Mouse (Mus musculus): ENCODE results near the gene Fam227a. TPM values are rescaled to one million over a fixed set of nuclear protein-coding genes. Genes with fewer than 3 reads are reported as not detected.

Fam227a gene
- 2.6 and 2.7 TPM in 2 replicates for polyA plus RNA-seq (2012; rRNA removed)

DNA sequence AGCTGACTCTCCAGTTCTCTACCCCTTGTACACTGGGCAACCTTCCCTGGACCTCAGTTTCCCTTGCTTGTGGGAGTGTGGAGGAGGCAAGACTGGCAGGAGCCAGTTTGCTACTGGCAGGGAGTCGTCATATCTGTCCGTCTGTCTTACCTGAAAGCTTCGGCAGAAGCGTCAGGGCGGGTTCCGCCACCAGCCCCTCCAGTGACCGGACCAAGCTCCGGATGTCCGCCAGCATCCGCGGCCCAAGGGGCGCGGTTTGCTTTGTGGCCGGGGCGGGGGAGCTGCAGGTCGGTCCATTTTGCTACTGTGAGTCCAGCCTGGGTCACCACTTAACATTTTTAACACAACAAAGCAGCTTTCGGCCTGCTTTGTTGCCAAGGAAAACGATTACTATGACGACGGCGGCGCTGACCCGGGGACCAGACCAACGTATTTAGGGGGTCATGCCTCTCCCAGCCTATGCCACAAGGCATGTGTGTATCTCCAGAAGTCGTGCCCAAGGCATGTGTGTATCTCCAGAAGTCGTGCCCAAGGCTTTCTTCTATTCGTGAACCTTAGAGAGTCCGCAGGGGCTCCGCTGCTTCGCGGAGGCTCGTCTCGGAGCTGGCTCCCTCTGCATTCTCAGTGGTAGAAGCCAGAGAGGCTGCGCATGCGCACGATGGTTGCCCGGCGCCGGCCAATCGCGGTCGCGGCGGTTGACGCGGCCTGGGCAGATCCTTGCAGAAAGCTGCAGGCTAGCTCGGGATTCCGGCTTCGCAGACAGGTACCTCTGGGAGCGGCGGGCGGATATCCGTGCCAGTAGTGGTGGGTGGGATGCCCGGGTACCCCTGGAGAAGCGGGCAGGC is at the start of gene Fam227a, which contains the start of gene Cby1:
TSS of gene Fam227a (minus strand) at position 426 of the 845 bp plus-strand sequence.
TSS of gene Cby1 (plus strand) at position 669 of the 845 bp plus-strand sequence.
- DNase-seq (ENCODE audit: low read depth): no peak

DNA sequence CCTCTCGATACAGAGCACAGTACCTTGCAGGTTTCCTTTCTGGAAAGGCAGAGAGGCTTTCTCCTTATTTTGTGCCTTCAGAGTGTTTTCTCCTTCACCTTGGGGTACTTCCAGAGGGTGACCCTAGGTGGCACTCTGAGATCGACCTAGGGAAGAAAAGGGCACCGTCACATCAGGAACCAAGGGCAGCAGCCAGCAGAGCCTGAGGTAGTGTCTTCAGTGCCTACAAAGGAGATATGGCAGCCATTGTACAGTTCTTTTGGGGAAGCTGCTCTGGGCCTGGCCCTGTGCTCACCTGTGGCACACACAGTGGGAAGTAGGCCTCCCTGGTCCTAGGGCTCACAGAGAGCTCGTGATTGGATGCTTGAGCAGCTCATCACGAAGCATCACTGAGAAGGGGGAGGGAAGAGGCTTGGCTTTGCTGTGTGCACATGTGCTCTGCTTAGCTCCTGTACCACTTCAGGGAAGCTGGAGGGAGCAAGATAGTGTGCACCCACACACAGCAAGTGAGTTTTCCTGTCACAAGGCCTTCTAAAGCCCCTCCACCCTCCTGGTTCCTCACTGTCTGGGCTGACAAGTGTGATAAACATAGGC is 49.6 kb upstream of the Fam227a start:
- DNase-seq (ENCODE audit: low read depth): no peak

DNA sequence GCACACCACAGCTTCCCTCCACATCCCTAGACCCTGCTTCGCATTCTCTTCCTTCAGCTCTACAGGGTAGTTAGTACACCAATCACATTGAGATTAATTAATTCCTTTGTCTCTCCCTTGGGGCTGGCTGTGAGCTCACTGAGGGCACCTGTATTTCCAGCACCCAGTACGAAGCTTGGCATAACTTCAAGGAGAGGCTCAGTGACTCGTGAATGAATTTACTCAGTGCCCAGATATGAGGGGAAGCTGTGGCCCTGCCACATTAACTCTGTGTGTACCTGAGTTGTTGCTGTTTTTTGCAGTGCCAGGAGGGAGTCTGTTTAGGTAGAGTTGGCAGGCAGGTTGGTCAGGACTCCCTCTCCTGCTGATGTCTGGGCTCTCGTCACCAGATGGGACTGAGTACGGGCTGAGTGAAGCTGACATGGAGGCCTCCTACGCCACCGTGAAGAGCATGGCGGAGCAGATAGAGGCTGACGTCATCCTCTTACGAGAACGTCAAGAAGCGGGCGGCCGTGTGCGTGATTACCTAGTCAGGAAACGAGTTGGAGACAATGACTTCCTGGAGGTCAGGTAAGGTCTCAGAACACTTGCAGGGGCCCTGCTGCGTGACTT is 48.0 kb upstream of the Fam227a start:
- DNase-seq (ENCODE audit: low read depth): no peak

DNA sequence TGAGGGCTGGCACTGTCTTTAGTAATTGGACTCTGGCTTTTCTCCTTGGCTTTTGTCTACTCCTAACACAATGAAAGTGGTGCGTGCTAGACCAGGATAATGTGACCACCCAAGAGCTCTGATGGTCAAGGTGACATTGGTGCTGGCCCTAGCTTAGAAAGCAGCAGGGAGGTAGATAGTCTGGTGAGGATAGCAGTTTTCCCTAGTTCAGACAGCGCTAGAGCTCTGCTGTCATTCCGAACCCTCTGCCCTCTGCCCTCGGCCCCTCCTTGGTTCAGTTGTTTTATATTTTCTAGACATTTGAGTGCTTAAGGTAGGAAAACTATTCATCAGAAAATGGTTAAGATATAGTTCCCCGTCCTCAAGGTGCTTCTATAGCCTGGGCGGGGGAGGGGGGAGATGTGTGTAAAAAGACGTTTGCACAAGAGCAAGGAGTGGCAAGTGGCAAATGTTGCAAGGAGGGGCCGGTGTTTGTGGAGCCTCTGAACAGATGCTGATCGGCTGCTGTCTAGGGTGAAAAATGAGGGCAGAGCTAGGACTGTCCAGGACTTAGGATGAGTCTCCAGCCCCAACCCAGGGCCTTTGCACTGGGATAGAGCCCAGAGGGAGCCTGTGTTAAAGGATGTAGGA is 38.9 kb upstream of the Fam227a start:
- no peak for DNase-seq (ENCODE audit: low read depth)

DNA sequence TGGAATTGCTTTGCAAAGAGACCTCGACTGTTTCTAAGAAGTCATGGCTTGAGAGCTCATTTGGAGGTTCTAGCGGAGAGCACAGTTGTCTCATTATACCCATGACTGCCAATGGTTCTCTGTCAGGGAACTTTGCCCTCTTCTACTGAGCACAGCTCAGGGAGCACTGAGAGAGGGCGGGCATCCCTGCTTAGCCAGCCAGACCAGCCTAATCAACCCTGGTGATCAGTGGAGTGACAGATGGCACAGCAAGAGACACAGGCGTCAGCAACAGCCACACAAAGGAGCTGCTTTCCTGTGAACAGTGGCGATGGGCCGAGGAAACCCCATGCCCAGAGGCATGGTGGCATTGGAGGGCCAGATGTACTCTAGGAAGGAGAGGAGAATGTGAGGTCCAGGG is 38.3 kb upstream of the Fam227a start:
- no peak for DNase-seq (ENCODE audit: low read depth)

DNA sequence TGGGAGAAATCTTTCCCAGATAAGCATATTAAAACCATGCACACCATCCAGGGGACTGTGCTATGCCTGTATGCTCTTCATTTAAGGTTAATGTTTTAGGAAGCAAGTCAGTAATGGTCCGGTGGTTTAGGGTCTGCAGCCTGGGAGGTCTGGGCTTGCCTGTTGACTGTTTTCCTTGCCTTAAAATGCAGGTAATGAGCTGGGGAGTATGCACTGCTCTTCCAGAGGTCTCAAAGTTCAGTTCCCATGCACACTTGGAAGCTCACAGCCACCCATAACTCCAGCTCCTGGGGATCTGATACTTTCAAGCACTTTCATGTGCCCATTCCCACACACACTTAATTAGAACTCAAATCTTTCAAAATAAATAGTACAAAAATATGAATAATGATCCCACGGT is 37.8 kb upstream of the Fam227a start:
- DNase-seq (ENCODE audit: low read depth): no peak

DNA sequence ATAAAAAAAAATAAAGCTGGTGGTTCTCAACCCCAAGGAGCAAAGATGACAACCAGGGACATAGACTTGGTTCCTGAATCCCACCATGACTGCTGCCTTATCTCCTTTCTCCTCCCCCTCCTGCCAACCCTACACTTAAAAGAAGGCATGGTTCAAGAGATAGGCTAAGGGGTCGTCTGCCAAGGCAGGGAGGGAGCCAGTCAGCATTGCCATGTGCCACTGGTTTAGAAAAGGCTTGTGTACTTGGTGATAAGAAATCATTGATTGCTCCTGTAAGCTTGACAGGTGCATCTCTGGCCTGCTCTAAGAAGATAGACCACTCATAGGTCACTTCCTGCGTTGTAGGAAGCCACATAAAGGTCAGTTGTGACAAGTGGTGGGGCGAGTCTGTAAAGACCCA is 36.8 kb upstream of the Fam227a start:
- DNase-seq (ENCODE audit: low read depth): no peak

DNA sequence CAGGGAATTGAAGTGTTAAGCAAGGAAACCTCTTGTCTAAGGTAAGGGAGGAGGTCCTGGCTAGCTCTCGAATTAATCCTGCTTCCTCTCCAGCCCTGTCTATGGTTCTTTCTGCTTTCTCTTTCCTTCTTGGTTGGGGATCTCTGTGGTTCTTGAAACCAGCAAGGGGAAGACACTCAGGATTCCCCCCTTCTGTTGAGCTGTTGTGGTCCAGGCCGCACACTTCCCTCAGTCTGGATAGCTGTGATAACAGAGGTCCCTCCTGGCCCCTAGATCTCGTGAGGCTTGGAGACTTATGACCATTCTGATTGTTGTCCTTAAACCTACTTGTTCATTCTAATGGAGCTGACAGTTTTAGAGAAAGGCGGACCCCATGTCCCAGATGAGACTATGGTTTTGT is 35.8 kb upstream of the Fam227a start:
- DNase-seq (ENCODE audit: low read depth): no peak

DNA sequence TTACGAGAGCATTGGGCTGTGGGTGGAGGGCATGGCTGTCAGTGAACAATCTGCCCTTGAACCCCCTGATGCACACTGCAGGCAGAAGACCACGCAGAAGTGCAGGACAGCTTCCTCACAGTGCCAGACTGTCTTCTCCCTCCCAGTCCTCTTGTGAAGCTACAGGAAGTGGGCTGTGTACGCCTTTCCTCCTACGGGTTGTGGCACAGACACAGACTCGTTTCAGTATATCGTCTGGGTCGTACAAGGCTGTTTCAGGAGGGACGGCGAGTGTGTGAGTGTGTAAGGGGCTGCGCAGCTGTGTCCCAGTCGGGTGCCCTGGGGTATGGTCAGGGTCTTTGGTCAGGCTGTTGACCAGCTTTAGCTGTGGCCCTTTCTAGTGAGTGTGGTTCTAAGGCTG is 35.0 kb upstream of the Fam227a start:
- no peak for DNase-seq (ENCODE audit: low read depth)

DNA sequence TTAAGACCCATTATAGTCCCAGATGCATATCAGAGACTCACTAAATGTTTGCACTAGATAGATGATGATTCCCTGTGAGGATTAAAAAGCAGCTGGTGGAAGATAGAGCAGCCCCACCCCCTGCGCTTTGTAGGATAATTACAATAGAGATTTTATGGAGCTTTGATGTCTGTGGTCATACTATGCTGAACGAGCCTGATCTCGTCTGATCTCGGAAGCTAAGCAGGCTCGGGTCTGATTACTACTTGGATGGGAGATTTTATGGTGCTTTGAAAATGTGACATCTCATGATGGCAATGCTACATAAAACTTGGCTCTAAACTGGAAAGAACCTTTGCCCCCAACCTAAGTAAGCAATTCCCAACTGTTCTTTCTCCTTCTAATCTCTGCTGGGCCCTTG is 33.6 kb upstream of the Fam227a start:
- no peak for DNase-seq (ENCODE audit: low read depth)

DNA sequence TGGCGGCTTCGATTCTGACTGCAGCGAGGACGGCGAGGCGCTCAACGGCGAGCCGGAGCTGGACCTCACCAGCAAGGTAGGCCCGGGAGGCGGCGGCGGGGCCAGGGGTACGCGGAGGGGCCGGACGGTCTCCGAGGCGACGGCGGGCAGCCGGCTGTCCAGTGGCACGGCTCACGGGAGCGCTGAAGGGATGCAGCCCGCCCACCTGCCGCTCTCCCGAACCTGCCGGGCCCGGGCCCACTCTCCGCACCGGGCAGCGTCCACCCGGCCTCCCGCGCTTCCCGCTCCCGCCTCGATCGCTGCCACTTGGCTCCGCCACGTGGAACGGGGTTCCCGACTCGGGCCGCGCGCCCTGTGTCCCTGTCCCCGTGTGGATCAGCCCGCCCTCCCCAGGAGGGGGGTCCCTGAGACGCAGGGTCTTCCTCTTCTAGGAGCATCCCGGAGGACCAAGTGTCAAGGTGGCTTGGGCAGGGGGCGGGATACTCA is 32.3 kb upstream of the Fam227a start:
- no peak for DNase-seq (ENCODE audit: low read depth)

DNA sequence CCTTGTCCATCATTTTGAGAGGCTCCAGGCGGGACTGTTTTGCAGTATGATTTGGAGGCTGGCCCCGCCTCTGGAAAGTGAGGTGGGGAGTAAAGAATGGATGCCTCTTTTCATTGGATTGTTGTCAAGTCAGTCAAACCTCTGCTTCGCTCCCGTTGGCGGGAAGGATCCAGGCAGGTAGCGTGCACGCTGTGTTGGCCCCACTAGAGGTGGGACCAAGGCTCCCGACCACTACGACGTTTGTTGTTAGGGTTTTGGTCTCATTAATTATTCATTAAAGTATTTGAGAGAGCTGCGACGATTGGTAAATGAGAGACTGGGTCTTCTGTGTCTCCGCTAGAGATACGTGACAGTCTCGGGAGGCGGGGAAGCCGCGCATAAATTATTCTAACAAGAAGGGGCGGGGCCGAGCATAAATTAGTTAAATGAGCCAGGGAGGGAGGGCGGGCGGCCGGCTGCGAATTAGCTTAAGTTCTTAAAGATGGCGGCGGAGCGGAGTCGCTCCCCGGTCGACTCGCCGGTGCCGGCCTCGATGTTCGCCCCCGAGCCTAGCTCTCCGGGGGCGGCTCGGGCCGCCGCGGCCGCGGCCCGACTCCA is 31.8 kb upstream of the Fam227a start, which contains the start of gene Gtpbp1:
TSS of gene Gtpbp1 (plus strand) at position 420 of the 597 bp plus-strand sequence.
- DNase-seq (ENCODE audit: low read depth): peak; percentile 99

DNA sequence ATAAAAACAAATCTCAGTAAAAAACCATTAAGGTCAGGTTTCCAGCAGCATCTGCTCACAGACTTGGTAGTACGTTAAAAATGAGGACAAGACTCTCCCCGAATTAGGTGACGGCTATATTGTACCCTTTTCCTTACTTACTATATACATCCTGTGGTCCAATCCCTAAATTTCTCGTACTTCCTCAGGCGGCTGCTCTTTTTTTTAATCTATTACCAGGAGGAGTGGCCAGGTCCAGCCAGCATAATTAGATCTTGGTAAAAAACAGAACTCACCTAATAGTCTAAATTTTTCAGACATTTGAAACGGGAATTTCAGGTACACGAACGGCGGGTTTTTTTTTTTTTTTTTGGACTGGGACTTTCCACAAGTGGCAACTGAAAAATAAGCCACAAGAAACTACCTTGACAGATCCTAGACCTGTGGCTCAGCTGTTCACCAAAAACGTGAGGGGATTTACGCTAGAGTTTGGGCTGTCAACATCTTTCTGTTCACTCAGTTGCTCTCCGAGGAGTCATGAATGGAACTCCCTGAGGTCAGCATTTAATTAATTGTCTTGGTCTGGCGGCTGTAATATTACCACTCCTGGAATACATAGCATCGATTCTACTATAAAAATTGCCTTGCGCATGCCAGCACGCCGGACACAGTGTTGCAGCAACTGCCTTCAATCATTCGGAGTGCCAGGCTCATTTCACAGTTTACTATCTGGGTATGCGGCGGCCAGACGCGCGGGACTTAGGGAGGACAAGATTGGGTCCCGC is 31.1 kb upstream of the Fam227a start:
- DNase-seq (ENCODE audit: low read depth): no peak

DNA sequence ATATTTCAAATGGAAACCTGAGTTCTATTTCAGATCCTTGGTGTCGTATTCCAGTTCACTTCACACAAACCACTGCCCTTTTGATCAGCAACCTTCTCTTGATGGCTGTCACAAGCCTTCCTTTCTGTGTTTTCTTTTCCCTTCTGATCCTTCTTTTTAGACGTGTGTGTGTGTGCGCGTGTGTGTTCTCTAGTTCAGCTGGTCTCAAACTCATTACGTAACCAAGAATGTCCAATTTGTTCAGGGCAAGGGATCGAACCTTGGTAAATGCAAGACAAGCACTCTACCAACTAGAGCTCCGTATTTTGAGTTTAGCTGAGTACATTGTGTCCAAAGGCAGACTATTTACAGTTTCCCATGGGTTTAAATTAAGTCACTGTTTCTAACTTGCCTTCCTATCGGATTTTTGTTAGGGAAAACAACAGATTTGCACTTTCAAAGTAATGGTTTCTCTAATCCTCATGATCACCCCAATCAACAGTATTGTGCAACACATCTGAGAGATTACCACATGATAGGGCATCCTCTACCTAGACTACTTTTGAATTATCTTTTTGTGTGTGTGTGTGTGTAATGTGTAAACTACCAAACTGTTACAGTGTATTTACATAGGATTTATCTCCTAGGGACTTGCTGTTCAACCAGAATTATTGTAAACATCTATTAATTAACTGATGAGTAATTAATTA is 29.7 kb upstream of the Fam227a start:
- no peak for DNase-seq (ENCODE audit: low read depth)

DNA sequence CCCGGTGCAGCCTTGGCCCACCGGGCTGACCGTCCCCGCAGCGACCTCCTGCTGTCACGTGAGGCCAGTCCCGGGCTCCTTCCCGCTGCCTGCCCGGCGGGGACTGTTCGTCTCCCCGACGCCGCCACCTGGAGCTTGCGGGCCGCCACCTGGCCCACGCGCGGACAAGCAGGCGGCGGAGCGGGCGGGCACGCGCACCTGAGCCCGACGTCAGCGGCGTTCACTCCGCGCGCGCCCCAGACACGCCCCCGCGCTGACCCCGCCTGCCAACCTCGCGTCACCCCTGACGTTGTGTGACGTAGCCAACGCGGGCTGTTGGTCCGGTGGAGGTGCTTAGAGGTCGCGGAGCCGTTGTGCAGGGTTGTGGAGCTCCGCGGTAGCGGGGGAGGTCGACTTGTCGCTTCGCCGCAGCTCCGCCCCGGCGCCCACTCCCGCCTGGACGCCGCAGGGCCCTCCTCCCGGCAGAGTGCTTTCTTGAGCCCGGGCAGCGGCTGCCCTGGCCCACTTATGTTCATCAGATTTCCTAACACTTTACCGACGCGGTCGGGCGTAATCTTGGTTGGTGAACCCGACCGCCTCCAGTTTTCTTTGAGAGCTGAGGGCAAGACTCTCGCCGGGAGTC is 29.0 kb upstream of the Fam227a start, which contains the start of gene Josd1:
TSS of gene Josd1 (minus strand) at position 274 of the 622 bp plus-strand sequence.
- DNase-seq (ENCODE audit: low read depth): no peak

DNA sequence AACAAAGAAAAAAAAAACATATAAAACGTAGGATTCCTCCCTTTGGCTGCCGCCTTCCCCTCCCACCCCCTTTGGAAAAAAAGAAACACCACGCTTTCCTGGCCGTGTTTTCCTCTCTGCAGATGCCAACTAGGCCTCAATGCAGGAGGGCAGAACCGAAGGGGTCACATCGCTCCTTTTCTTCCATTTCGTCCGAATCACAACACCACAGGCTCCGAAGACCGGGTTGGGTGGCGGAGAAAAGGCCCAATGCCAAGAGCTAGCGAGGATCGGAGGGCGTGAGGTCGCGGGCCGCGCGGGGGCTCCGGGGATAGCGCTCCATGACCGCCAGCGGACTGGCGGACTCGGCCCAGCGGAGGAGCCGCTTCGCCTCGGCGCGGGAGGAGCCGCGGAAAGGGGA is 28.4 kb upstream of the Fam227a start:
- no peak for DNase-seq (ENCODE audit: low read depth)

DNA sequence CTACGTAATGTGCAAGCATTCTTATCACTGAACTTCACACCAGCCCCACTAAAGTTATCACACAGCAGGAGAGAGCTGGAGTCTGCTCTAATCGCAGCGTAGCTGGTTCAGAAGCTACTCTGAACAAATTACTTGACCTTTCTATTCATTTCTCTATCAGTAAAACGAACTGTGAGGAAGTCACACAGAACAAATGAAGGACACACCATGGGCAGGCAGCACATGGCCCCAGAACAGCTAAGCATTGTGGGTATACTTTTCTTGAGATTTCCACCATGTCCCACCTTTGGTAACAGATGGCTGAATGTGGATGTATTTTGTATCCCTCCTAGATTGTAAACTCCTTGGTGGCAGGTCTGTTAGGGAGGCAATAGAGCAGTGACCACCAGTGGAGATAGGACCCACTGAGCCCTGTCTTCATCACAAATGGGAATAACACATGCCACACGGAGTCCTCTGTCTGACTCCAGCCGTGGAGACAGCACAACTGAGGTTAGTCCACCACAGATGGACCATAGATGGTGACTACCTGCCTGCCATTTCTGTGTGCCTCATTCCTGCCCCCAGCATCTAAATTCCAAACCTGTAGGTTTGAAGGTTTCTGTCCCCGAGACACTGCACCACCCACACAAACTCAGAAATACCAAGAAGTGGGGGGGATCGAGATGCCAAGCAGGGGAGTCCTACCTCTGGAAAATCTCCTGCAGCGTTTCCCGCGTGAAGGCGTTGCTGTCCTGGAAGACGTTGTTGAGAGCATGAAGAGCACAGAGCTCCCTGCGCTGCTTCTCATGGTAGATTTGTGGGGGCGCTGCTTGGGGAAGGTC is 27.5 kb upstream of the Fam227a start:
- no peak for DNase-seq (ENCODE audit: low read depth)

DNA sequence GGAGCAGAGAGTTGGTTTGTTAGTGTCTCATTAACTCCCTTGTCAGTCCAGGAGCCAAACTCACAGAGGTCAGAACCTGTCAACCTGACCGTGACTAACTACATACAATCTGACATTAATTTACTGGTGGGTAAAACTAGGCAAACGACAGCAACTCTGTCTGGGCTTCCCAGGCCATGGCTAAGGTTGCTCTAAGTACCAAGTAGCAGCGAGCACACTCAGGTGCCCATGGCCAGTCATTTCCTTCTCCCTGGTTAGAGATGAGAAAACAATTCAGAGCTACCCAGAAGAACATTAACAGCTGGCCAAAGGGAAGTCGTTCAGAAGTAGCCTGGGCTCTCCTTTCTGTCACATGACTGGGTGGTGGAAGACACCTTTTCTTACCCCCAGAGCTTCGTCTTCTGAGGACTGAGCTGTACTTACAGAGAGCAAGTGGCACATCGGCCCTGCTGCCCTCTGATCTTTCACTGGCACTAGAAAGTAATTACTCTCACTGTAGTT is 26.4 kb upstream of the Fam227a start:
- DNase-seq (ENCODE audit: low read depth): no peak

DNA sequence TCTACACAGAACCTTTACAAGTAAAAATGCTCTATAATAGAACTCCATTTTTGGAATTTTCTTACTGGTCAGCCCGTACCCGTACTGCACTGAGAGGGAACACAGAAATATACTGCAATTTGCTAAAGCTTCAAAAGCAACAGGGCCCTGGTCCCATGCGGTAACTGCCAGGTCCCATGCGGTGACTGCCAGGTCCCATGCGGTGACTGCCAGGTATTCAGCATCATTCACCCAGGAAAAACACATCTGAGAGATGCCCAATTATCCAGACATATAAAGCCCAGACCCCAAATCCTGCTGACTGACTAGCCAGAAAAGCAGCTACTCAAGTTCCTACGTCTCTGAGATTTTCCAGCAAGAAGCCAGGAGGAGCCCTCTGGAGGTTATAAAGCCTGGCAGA is 25.9 kb upstream of the Fam227a start:
- DNase-seq (ENCODE audit: low read depth): no peak
